Mouse (Mus musculus): ENCODE data around the gene Castor1. TPM values are rescaled to one million over a fixed set of nuclear protein-coding genes. Genes with fewer than 3 reads are reported as not detected.

Castor1 gene
- polyA plus RNA-seq, 1 experiment from 2014 or later: 4.2 TPM

DNA sequence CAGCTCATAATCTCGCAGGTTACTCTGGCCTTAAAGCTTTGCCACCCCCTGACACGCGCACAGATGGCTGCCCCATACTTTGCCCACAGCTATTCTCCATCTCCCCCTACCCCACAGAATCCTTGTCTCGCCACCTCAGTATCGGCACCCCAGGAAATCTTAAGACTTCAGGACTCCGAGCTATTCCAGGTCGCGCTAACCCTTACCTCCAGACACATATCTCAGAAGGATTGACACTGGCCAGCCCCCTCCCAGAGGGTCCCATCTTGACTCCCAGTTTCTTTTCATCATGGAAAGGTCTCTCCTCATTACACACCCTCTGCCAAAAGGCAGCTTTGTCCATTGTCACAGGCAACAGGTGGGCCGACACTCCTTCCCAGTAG is 30.7 kb upstream of the Castor1 start:
- Histone ChIP-seq H3K27me3 (ENCODE audit: control insufficient read depth, insufficient read depth, low read depth, low read length) (no peaks in the 10 kb centered on the region), H3K4me3 (ENCODE audit: low read depth, low read length) (peak overlapping the region; percentile 86), H3K27ac (ENCODE audit: low read length) (no peak overlapping the region), H3K4me1 (ENCODE audit: control insufficient read depth, insufficient read depth, low read length) (peaks cover 13% of the 10 kb centered on the region), H3K9me3 (replicated peaks; ENCODE audit: control insufficient read depth, low read length, poor library complexity, severe bottlenecking) (no peaks in the 10 kb centered on the region), H3K4me2 (ENCODE audit: low read length) (peak overlapping the region; percentile 96), H3K36me3 (ENCODE audit: control insufficient read depth, insufficient read depth, low read length) (no peaks in the 10 kb centered on the region; the same call in 1 of the 2 replicates), H3K9ac (ENCODE audit: low read depth, low read length) (peak overlapping the region; percentile 97)
- WGBS: 10% methylated on average over 9 of the region's 9 CpGs
- 0 out of 2 replicates have a peak, but pooled peaks have one; percentile 1 for ATAC-seq

DNA sequence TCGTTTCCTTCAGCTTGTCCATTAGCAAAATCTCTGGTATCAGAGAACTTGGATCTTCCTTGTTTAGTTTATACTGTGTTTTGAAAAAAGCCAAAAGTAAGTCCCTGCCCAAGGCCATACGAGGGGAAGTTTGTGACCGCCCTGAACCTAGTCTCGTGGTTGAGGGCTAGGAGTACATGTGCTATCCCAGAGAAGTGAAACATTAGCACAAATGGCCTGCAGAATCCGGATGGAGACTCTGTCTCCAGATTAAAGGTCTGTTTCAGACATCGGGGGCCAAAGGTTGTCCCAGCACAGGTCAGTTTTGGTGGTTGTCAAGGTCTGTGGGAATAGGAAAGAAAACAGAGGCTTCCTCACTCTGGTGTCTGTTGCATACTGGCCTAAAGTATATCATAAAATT is 28.8 kb upstream of the Castor1 start:
- Histone ChIP-seq H3K4me1 (ENCODE audit: control insufficient read depth, insufficient read depth, low read length) (peaks cover 17% of the 10 kb centered on the region), H3K4me2 (ENCODE audit: low read length) (no peak overlapping the region), H3K36me3 (ENCODE audit: control insufficient read depth, insufficient read depth, low read length) (no peaks in the 10 kb centered on the region), H3K9me3 (replicated peaks; ENCODE audit: control insufficient read depth, low read length, poor library complexity, severe bottlenecking) (no peaks in the 10 kb centered on the region), H3K4me3 (ENCODE audit: low read depth, low read length) (no peak overlapping the region), H3K27me3 (ENCODE audit: control insufficient read depth, insufficient read depth, low read depth, low read length) (no peaks in the 10 kb centered on the region), H3K27ac (ENCODE audit: low read length) (no peak overlapping the region), H3K9ac (ENCODE audit: low read depth, low read length) (no peak overlapping the region)
- no peak for ATAC-seq
- WGBS: 90% methylated on average over 6 of the region's 6 CpGs

DNA sequence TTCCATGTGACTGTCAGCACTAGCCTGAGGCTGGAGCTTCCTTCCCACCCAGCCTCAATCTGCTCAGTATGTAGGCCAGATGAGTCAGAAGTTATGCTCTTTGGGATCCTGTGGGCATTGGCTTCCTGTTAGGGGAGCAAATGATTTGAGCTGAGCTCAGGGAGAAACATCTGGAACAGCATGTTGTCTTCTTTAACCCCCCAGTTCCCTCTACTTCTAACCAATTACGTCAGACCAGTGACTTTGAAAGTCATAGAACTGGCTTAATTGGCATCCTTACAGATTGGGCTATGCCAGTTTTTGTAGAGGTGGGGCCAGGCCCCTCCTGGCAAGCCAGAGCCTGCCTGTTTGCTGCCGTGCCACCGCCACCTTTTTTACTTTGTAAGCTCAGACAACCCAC is 27.3 kb upstream of the Castor1 start:
- H3K9ac ChIP-seq (ENCODE audit: low read depth, low read length): no peak overlapping the region
- no peaks in the 10 kb centered on the region for H3K36me3 ChIP-seq (ENCODE audit: control insufficient read depth, insufficient read depth, low read length)
- H3K4me1 ChIP-seq (ENCODE audit: control insufficient read depth, insufficient read depth, low read length): peaks cover 17% of the 10 kb centered on the region
- no peaks in the 10 kb centered on the region for H3K9me3 ChIP-seq (replicated peaks; ENCODE audit: control insufficient read depth, low read length, poor library complexity, severe bottlenecking)
- no peak overlapping the region for H3K27ac ChIP-seq (ENCODE audit: low read length)
- no peak for ATAC-seq
- no peak overlapping the region for H3K4me3 ChIP-seq (ENCODE audit: low read depth, low read length)
- H3K27me3 ChIP-seq (ENCODE audit: control insufficient read depth, insufficient read depth, low read depth, low read length): no peaks in the 10 kb centered on the region
- 81% methylated on average over 3 of the region's 3 CpGs for WGBS
- no peak overlapping the region for H3K4me2 ChIP-seq (ENCODE audit: low read length)

DNA sequence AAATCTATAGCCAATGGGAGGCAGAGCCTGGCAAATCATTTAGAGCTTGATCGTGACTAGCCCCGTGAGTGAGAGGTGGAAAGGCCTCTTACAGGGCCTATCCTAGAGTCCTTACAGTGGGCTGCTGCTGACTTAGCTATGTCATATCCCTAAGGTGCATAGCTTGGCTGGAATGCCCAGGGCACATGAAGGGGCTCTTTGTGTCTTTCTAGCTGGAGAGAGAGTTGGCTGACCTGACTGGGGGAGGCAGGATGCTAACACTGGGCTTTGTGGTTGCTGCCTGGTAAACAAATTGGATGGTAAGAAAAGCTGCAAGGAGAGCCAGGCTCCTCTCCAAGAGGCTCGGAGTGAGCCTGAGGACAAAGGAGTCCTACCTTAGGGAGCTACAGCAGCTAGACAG is 25.3 kb upstream of the Castor1 start:
- Histone ChIP-seq H3K27me3 (ENCODE audit: control insufficient read depth, insufficient read depth, low read depth, low read length) (no peaks in the 10 kb centered on the region), H3K4me1 (ENCODE audit: control insufficient read depth, insufficient read depth, low read length) (peaks cover 11% of the 10 kb centered on the region), H3K4me3 (ENCODE audit: low read depth, low read length) (no peak overlapping the region), H3K4me2 (ENCODE audit: low read length) (no peak overlapping the region), H3K9me3 (replicated peaks; ENCODE audit: control insufficient read depth, low read length, poor library complexity, severe bottlenecking) (no peaks in the 10 kb centered on the region), H3K27ac (ENCODE audit: low read length) (no peak overlapping the region), H3K36me3 (ENCODE audit: control insufficient read depth, insufficient read depth, low read length) (no peaks in the 10 kb centered on the region), H3K9ac (ENCODE audit: low read depth, low read length) (no peak overlapping the region)
- ATAC-seq: no peak
- 85% methylated on average over 3 of the region's 3 CpGs for WGBS

DNA sequence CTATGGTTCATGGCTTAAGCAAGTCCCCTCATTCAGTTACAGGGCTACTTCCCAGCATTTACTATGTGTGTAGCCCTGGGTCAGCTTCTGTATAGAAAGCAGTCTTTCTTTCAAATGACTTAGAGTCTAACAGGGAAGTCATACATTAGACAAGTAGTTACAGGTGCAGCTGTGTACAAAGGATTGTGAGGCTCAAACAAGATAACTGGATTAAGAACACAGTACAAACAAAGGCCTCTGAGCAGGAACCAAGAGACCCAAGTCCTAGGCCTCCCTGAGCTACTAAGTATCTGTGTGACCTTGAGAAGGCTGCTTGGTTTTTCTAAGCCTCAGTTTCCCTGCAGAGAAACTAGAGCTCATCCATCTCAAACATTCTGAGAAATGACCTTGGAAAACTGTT is 24.6 kb upstream of the Castor1 start:
- ATAC-seq: no peak
- Histone ChIP-seq H3K27ac (ENCODE audit: low read length) (no peak overlapping the region), H3K27me3 (ENCODE audit: control insufficient read depth, insufficient read depth, low read depth, low read length) (no peaks in the 10 kb centered on the region), H3K36me3 (ENCODE audit: control insufficient read depth, insufficient read depth, low read length) (no peaks in the 10 kb centered on the region), H3K4me3 (ENCODE audit: low read depth, low read length) (no peak overlapping the region), H3K9me3 (replicated peaks; ENCODE audit: control insufficient read depth, low read length, poor library complexity, severe bottlenecking) (no peaks in the 10 kb centered on the region), H3K4me2 (ENCODE audit: low read length) (no peak overlapping the region), H3K9ac (ENCODE audit: low read depth, low read length) (no peak overlapping the region), H3K4me1 (ENCODE audit: control insufficient read depth, insufficient read depth, low read length) (peaks cover 4% of the 10 kb centered on the region)

DNA sequence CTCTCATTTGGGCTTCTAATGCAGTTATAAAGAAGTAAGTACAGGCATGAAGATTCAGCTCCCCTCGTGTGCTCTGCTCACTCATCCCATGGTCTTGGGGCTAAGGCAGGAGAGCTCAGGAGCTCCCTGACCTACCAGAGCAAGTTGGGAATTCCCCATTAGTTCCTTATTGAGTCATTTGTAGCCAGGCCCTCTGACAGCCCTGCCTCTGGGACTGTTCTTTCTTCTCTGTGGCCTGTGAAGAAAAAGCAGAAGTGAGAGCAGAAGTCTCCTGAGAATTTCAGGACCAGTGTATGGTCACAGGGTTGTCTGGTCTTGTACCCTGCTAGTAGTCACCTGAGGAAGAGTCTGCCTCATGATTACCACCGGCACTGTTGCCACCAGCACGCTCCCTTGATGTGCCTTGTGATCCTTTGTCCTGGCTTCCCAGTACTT is 22.4 kb upstream of the Castor1 start:
- no peak for ATAC-seq
- Histone ChIP-seq H3K4me2 (ENCODE audit: low read length) (no peak overlapping the region), H3K27me3 (ENCODE audit: control insufficient read depth, insufficient read depth, low read depth, low read length) (no peaks in the 10 kb centered on the region), H3K27ac (ENCODE audit: low read length) (no peak overlapping the region), H3K9me3 (replicated peaks; ENCODE audit: control insufficient read depth, low read length, poor library complexity, severe bottlenecking) (no peaks in the 10 kb centered on the region), H3K4me3 (ENCODE audit: low read depth, low read length) (no peak overlapping the region), H3K4me1 (ENCODE audit: control insufficient read depth, insufficient read depth, low read length) (peaks cover 4% of the 10 kb centered on the region; the same call in 1 of the 2 replicates), H3K9ac (ENCODE audit: low read depth, low read length) (no peak overlapping the region), H3K36me3 (ENCODE audit: control insufficient read depth, insufficient read depth, low read length) (no peaks in the 10 kb centered on the region)
- WGBS: 84% methylated on average over 3 of the region's 3 CpGs

DNA sequence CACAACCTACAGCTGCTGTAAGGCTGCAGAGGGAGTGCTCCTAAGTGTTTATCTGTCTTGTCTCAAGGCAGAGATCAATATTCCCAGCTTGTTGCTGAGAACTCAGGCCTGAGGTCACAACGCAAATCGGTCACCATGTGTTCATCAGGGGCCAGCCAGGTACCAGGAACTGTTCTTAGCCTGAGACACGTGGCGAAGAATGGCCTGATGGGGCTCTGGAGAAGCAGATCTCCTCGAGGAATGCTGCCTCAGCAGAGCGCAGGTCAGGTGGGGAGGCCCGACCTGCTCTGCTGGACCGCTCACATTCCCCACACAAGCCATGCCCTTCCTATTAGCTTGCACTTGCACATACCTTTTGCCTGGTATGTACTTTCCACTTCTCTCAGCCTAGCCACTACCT is 21.4 kb upstream of the Castor1 start:
- Histone ChIP-seq H3K4me2 (ENCODE audit: low read length) (no peak overlapping the region), H3K9me3 (replicated peaks; ENCODE audit: control insufficient read depth, low read length, poor library complexity, severe bottlenecking) (no peaks in the 10 kb centered on the region), H3K4me3 (ENCODE audit: low read depth, low read length) (no peak overlapping the region), H3K9ac (ENCODE audit: low read depth, low read length) (no peak overlapping the region), H3K27me3 (ENCODE audit: control insufficient read depth, insufficient read depth, low read depth, low read length) (no peaks in the 10 kb centered on the region), H3K36me3 (ENCODE audit: control insufficient read depth, insufficient read depth, low read length) (no peaks in the 10 kb centered on the region), H3K27ac (ENCODE audit: low read length) (no peak overlapping the region), H3K4me1 (ENCODE audit: control insufficient read depth, insufficient read depth, low read length) (peaks cover 4% of the 10 kb centered on the region; the same call in 1 of the 2 replicates)
- WGBS: 80% methylated on average over 8 of the region's 8 CpGs
- no peak for ATAC-seq

DNA sequence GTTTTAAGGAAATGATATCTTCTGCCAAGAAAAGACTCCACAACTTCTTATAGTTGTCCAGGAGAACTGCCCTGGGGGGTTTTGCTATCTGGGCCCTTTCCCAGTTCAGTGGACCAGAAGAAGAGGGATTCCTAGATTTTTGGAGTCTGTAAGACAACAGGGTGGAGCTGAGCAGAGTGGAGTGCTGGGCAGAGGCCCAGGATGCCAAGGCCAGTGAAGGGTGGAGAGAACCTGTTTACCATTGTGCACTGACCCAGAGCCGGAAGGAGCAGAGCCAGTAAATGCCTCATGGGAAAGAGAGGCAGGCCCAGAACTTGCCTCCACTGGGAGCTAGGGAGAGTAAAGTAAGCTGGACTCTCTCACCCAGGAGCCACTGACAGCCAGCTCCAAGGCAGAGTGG is 20.3 kb upstream of the Castor1 start:
- Histone ChIP-seq H3K27me3 (ENCODE audit: control insufficient read depth, insufficient read depth, low read depth, low read length) (no peaks in the 10 kb centered on the region), H3K4me2 (ENCODE audit: low read length) (no peak overlapping the region), H3K9ac (ENCODE audit: low read depth, low read length) (no peak overlapping the region), H3K36me3 (ENCODE audit: control insufficient read depth, insufficient read depth, low read length) (no peaks in the 10 kb centered on the region), H3K9me3 (replicated peaks; ENCODE audit: control insufficient read depth, low read length, poor library complexity, severe bottlenecking) (no peaks in the 10 kb centered on the region), H3K27ac (ENCODE audit: low read length) (no peak overlapping the region), H3K4me3 (ENCODE audit: low read depth, low read length) (no peak overlapping the region), H3K4me1 (ENCODE audit: control insufficient read depth, insufficient read depth, low read length) (peaks cover 2% of the 10 kb centered on the region; the same call in 1 of the 2 replicates)
- no peak for ATAC-seq
- WGBS: 61% methylated on average over 1 of the region's 1 CpGs

DNA sequence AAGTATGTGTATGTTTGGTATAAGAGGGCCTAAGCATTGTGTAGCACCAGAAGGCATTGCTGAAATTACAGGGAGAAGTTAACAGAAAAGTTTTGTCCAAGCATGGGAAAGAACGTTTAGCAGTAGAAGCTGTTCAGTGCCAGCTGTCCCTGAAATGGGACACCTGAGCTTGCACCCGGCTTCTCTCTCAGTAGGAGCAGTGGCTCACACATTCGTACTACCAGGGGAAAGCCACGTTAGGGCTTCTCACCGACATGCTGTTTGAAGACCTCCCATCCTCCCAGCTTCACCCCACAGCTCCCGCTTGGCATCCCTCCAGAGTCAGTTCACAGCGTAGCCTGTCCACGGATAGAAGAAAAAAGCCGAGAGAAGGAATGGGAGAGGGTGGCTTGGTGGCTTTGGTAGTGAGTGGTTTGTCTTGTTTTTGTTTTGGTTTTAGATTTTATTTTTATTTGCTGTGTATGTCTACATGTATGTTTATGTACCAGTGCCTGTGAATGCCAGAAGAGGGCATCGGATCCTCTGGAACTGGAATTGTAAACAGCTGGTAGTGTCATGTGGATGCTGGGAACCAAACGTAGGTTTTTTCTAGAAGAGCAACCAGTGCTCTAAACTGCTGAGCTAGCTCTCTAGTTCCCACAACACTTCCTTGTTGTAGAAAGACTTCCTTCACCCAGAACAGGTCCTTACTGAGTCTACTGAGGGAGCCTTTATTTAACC is 15.9 kb upstream of the Castor1 start:
- no peak for ATAC-seq
- H3K27me3 ChIP-seq (ENCODE audit: control insufficient read depth, insufficient read depth, low read depth, low read length): no peaks in the 10 kb centered on the region
- 71% methylated on average over 11 of the region's 11 CpGs for WGBS
- peaks cover 4% of the 10 kb centered on the region; the same call in 1 of the 2 replicates for H3K36me3 ChIP-seq (ENCODE audit: control insufficient read depth, insufficient read depth, low read length)
- H3K4me3 ChIP-seq (ENCODE audit: low read depth, low read length): no peak overlapping the region
- H3K4me1 ChIP-seq (ENCODE audit: control insufficient read depth, insufficient read depth, low read length): no peaks in the 10 kb centered on the region
- no peaks in the 10 kb centered on the region for H3K9me3 ChIP-seq (replicated peaks; ENCODE audit: control insufficient read depth, low read length, poor library complexity, severe bottlenecking)
- no peak overlapping the region for H3K9ac ChIP-seq (ENCODE audit: low read depth, low read length)
- no peak overlapping the region for H3K4me2 ChIP-seq (ENCODE audit: low read length)
- no peak overlapping the region for H3K27ac ChIP-seq (ENCODE audit: low read length)

All from midbrain, embryonic 16.5 days (tissue).